Mouse (Mus musculus) neural tube, embryonic 12.5 days (tissue): ENCODE data around the gene Ttll7. TPM values are rescaled to one million over a fixed set of nuclear protein-coding genes. Genes with fewer than 3 reads are reported as not detected.

Experiments used
- ATAC-seq: fragments of 200-750 bp; cut with Nextera tagmentation; 2 replicates; pipeline ENCODE4 v1.8.0; 2017; ENCODE audit warnings: low read depth, mild to moderate bottlenecking, moderate TSS enrichment, moderate library complexity; ENCODE audit not compliant: low FRiP score
- H3K27ac ChIP-seq: fragments of 300-500 bp; sonication (generic); 2 replicates; pipeline ENCODE4 v1.5.1; 2016
- H3K27me3 ChIP-seq: fragments of 300-500 bp; sonication (generic); replicated peaks from 2 replicates; pipeline ENCODE4 v1.6.1; 2016; ENCODE audit warnings: mild to moderate bottlenecking
- H3K36me3 ChIP-seq: fragments of 300-500 bp; sonication (generic); 2 replicates; pipeline ENCODE4 v1.6.1; 2016; ENCODE audit warnings: mild to moderate bottlenecking
- H3K4me1 ChIP-seq: fragments of 300-500 bp; sonication (generic); 2 replicates; pipeline ENCODE4 v1.6.1; 2016
- H3K4me2 ChIP-seq: fragments of 300-500 bp; sonication (generic); replicated peaks from 2 replicates; pipeline ENCODE4 v1.6.1; 2016; ENCODE audit warnings: mild to moderate bottlenecking
- H3K4me3 ChIP-seq: fragments of 300-500 bp; sonication (generic); 2 replicates; pipeline ENCODE4 v1.5.1; 2016
- H3K9ac ChIP-seq: fragments of 300-500 bp; sonication (generic); 2 replicates; pipeline ENCODE4 v1.6.1; 2016; ENCODE audit warnings: mild to moderate bottlenecking
- H3K9me3 ChIP-seq: fragments of 300-500 bp; sonication (generic); 2 replicates; pipeline ENCODE4 v1.6.1; 2016; ENCODE audit warnings: mild to moderate bottlenecking
- WGBS: fragments of 180-500 bp; shearing (Covaris S2); methylation state at CpG from one replicate; pipeline ENCODE4 v1.1.7; 2016; 5-methylcytosine and 5-hydroxymethylcytosine counted together
- polyA plus RNA-seq: library from polyadenylated mRNA; unstranded; fragments of >200 nt; fragmentation: Nextera tagmentation; extraction: Ambion mirVana; gene quantifications from 2 replicates; pipeline ENCODE4 v1.2.1, GENCODE M21; 2016

The Ttll7 gene
- polyA plus RNA-seq = 14.6 and 19.8 TPM in 2 replicates

DNA sequence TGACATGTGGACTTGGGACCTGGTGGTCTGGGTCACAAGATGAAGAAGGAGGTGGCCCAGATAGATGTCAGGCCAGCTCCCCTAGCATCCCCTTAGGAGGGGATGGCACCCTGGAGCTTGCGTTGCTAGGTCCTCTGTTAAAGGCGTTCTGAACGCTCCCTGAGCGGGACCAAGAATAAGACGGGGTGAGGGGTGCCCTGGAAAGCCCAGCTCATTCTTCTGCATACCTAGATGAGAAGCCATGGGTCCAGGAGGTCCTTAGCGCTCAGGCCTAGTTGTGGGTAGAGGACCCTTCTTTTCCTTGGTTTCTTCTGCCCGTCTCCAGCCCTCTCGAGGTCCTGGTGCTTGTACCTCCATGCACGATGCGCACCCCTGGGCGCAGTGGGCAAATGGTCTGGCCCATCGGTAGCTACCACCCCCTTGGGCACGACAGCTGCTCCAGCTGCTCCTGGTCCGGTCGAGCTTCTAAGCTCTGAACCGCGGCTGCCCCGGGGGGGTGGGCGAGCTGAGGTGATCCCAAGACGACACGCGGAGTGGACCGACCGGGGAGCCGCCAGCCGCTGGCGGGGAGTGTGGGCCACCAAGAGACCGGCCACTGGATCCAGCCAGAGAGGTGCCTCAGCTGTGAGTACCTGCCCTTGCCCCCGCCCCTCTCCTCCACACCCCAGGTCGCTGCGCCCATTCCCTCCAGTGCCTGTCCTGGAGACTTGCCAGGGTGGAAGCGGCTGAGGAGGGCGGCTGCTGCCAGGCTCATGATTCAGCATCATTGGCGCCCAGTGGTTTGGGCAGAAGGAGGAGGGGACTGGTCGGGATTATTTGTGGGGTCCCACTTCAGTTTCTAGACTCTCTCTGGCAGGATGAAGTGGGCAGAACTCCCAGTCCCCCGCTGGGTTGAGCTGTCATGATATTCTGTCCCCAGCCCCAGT is at the start of gene Ttll7:
TSS of gene Ttll7 (plus strand) at position 402 of the 926 bp plus-strand sequence.
- Histone ChIP-seq H3K36me3 (no peaks in the 10 kb centered on the region), H3K27ac (no peak within 1 kb of the TSS), H3K9ac (peak within 1 kb of the TSS; percentile 77), H3K9me3 (no peaks in the 10 kb centered on the region), H3K4me3 (peak within 1 kb of the TSS; percentile 69), H3K4me1 (peaks cover 5% of the 10 kb centered on the region; the same call in 1 of the 2 replicates), H3K4me2 (peak within 1 kb of the TSS; percentile 76), H3K27me3 (no peaks in the 10 kb centered on the region)
- peak; percentile 98 for ATAC-seq
- 1% methylated on average over 36 of the region's 36 CpGs for WGBS

DNA sequence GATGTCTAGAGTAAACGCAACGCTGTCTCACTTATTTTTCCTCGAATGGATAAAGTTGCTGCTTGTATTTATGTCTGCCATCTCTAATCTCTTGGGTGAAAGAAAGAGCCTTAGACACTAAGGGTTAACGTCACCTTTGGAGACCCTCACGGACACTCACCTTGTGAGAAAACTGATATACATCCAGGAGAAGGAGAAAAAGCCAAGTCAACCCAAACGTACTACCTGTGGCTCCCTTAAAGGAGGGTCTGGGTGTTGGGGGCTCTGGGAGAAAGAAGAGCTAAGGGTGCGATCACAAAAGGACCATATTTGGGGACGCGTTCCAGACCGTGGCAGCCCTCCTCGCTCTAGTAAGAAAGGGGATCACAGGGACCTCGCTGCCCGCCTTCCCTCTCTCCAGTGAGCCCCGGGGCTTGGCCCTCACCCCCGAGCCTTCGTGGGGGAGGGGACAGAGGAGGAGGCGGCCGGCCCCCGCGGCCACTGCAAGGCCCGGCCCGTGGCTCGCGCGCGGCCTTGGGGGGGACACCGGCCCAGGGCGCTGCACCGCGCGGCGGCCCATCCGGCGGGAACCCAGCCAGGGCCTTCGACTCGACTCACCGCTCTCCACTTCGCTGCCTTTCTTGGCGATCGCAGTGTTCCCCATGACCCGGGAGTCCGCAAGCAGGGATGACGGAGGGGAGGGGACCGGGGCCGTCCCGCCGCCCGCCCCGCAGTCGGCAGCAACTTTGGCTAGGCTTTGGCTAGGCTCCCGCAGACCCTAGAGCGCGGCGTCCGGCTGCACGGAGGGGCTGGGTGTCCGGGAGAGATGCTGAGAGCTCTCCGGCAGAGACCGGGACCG is 39.9 kb upstream of the Ttll7 start:
- ATAC-seq = peak; percentile 73
- 2% methylated on average over 60 of the region's 60 CpGs for whole genome bisulfite sequencing

GRCm38 (mm10) chr3:146812901-146813393 is 39.2 kb upstream of the Ttll7 start, which contains the start of gene Prkacb:
Gene Prkacb (minus strand): TSS chr3:146812990.
- under 1% methylated on average over 52 of the region's 60 CpGs for WGBS
- Histone ChIP-seq H3K36me3 (no peaks in the 10 kb centered on the region), H3K27me3 (no peaks in the 10 kb centered on the region), H3K4me1 (peaks cover 8% of the 10 kb centered on the region), H3K9ac (peak within 1 kb of the TSS; percentile 91), H3K4me2 (peak within 1 kb of the TSS; percentile 79), H3K27ac (peak within 1 kb of the TSS; percentile 86), H3K9me3 (no peaks in the 10 kb centered on the region), H3K4me3 (peak within 1 kb of the TSS; percentile 84)
- ATAC-seq = peak; percentile 97

More for the DNA sequence above, 39.9 kb upstream of the Ttll7 start:
- peaks cover 8% of the 10 kb centered on the region for H3K4me1 ChIP-seq
- H3K27ac ChIP-seq = peak overlapping the region; percentile 86; the same call in 1 of the 2 replicates
- H3K36me3 ChIP-seq = no peaks in the 10 kb centered on the region; the same call in 1 of the 2 replicates
- H3K27me3 ChIP-seq = no peaks in the 10 kb centered on the region
- H3K9me3 ChIP-seq = no peaks in the 10 kb centered on the region
- H3K4me2 ChIP-seq = peak overlapping the region; percentile 79
- H3K4me3 ChIP-seq = peak overlapping the region; percentile 84
- H3K9ac ChIP-seq = peak overlapping the region; percentile 91

GRCm38 (mm10) chr3:146813624-146814023 is 38.5 kb upstream of the Ttll7 start:
- ATAC-seq = no peak
- H3K9ac ChIP-seq = peak overlapping the region; percentile 91; the same call in 1 of the 2 replicates
- peaks cover 8% of the 10 kb centered on the region for H3K4me1 ChIP-seq
- H3K27ac ChIP-seq = no peak overlapping the region
- H3K4me3 ChIP-seq = peak overlapping the region; percentile 84
- no peaks in the 10 kb centered on the region for H3K36me3 ChIP-seq
- H3K9me3 ChIP-seq = no peaks in the 10 kb centered on the region
- peak overlapping the region; percentile 79 for H3K4me2 ChIP-seq
- 65% methylated on average over 7 of the region's 7 CpGs for WGBS
- H3K27me3 ChIP-seq = no peaks in the 10 kb centered on the region

DNA sequence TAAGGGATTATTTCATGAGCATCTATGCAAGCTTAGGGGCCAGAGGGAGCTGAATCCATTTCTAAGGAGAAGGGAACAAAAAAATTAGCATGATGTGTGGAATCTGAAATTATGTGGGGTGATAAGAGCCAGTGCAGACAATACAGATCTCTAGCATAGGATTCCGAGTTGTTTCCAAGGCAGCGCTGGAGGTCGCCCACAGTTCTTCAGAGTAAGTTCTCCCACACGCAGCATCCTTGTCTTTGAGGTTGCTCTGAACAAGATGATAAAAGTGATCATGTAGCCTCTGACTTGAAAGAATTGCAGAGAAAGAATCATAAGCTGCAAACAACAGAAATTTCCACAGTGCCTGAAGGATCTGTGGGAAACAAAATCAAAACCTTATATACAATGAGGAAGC is 31.4 kb upstream of the Ttll7 start:
- H3K9me3 ChIP-seq = no peaks in the 10 kb centered on the region
- H3K27ac ChIP-seq = no peak overlapping the region
- H3K27me3 ChIP-seq = no peaks in the 10 kb centered on the region
- no peaks in the 10 kb centered on the region for H3K36me3 ChIP-seq
- no peaks in the 10 kb centered on the region for H3K4me1 ChIP-seq
- no peak overlapping the region for H3K4me2 ChIP-seq
- ATAC-seq = no peak
- no peak overlapping the region for H3K4me3 ChIP-seq
- H3K9ac ChIP-seq = no peak overlapping the region
- WGBS = 91% methylated on average over 4 of the region's 4 CpGs

DNA sequence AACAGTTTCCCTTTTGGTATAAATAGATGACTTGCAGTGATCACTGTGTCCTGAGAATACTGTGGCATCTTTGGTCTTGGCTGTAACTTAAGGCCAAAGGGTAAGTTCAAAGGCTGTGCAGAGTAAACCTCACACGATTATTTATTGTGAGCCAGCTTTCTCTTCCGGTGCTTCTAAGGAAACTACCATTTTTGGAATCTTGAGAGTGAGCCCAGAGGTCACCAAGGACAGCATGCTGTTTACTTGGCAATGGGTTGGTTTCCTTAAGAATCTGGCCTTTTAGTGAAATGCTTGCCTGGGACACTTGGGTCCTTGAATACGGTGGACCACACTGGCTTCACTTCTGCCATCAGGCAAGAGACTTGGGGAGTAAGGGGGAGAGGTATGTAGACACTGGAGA is 9.4 kb upstream of the Ttll7 start:
- Histone ChIP-seq H3K36me3 (no peaks in the 10 kb centered on the region), H3K4me3 (no peak overlapping the region), H3K4me1 (no peaks in the 10 kb centered on the region), H3K4me2 (no peak overlapping the region), H3K27ac (no peak overlapping the region), H3K9ac (no peak overlapping the region), H3K9me3 (no peaks in the 10 kb centered on the region), H3K27me3 (no peaks in the 10 kb centered on the region)
- no peak for ATAC-seq
- WGBS = 70% methylated on average over 3 of the region's 3 CpGs

DNA sequence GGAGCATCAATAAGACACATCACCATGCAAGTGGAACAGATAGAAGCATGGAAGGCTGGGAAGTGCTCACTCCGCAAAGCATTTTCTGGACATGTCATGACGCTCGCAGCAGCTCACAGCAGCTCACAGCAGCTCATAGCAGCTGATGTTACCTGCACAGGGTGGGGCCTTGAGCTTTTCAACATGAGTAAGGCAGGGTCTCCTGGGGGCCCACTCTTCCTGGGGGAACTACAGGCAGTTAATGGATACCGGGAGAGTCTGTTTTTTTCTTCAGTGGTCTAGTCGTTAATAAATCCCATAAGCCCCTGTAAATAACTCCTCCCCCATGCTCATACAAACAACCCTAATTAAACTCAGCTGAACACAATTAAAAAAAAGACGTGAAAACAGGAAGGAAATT is 8.7 kb upstream of the Ttll7 start:
- H3K27ac ChIP-seq = no peak overlapping the region

GRCm38 (mm10) chr3:146846237-146846636 is 5.9 kb upstream of the Ttll7 start:
- Histone ChIP-seq H3K4me3 (no peak overlapping the region), H3K4me1 (no peaks in the 10 kb centered on the region), H3K27me3 (no peaks in the 10 kb centered on the region), H3K4me2 (no peak overlapping the region), H3K9ac (no peak overlapping the region), H3K9me3 (no peaks in the 10 kb centered on the region), H3K36me3 (no peaks in the 10 kb centered on the region), H3K27ac (no peak overlapping the region)
- ATAC-seq = no peak
- WGBS = 88% methylated on average over 5 of the region's 5 CpGs

More for the DNA sequence above, 8.7 kb upstream of the Ttll7 start:
- Histone ChIP-seq H3K9ac (no peak overlapping the region), H3K9me3 (no peaks in the 10 kb centered on the region), H3K4me2 (no peak overlapping the region), H3K27me3 (no peaks in the 10 kb centered on the region), H3K36me3 (no peaks in the 10 kb centered on the region), H3K4me3 (no peak overlapping the region), H3K4me1 (no peaks in the 10 kb centered on the region)
- WGBS = 69% methylated on average over 6 of the region's 6 CpGs
- ATAC-seq = no peak

GRCm38 (mm10) chr3:146848112-146848511 is 4.1 kb upstream of the Ttll7 start:
- no peak overlapping the region for H3K27ac ChIP-seq
- no peaks in the 10 kb centered on the region for H3K36me3 ChIP-seq
- H3K27me3 ChIP-seq = no peaks in the 10 kb centered on the region
- peaks cover 5% of the 10 kb centered on the region; the same call in 1 of the 2 replicates for H3K4me1 ChIP-seq
- no peak overlapping the region for H3K4me2 ChIP-seq
- H3K4me3 ChIP-seq = no peak overlapping the region
- no peaks in the 10 kb centered on the region for H3K9me3 ChIP-seq
- ATAC-seq = no peak
- WGBS = 92% methylated on average over 8 of the region's 8 CpGs
- no peak overlapping the region for H3K9ac ChIP-seq

DNA sequence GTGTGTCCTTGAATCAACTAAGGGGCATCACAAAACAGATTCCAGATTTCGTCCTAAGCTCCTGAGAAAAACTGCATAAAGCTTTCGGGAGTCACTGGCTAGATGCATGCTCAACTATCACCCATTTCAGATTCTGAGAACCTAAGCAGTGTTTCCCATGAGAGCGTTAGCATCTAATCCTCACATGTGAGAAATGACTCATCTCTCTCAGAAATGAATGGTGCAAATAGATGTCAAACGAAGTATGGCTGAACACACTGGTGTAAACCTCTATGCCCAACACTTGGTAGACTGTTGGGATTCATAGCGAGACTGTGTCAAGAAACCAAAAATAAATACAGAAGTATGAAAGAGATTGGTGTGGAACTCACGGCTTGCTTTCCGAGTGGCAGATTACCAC is 2.8 kb upstream of the Ttll7 start:
- H3K27ac ChIP-seq = no peak overlapping the region
- no peaks in the 10 kb centered on the region for H3K36me3 ChIP-seq
- no peak overlapping the region for H3K9ac ChIP-seq
- no peak overlapping the region for H3K4me3 ChIP-seq
- ATAC-seq = no peak
- WGBS = 93% methylated on average over 7 of the region's 7 CpGs
- peaks cover 5% of the 10 kb centered on the region; the same call in 1 of the 2 replicates for H3K4me1 ChIP-seq
- no peak overlapping the region for H3K4me2 ChIP-seq
- H3K9me3 ChIP-seq = no peaks in the 10 kb centered on the region
- no peaks in the 10 kb centered on the region for H3K27me3 ChIP-seq

GRCm38 (mm10) chr3:146854473-146855087 is 2.4 kb downstream of the Ttll7 start:
- H3K27ac ChIP-seq = no peak overlapping the region
- H3K27me3 ChIP-seq = no peaks in the 10 kb centered on the region
- H3K9me3 ChIP-seq = no peaks in the 10 kb centered on the region
- no peak overlapping the region for H3K4me3 ChIP-seq
- 82% methylated on average over 7 of the region's 7 CpGs for WGBS
- peaks cover 5% of the 10 kb centered on the region; the same call in 1 of the 2 replicates for H3K4me1 ChIP-seq
- H3K9ac ChIP-seq = no peak overlapping the region
- H3K4me2 ChIP-seq = peak overlapping the region; percentile 76; the same call in 1 of the 2 replicates
- no peaks in the 10 kb centered on the region for H3K36me3 ChIP-seq
- ATAC-seq = no peak
